Mouse (Mus musculus) left cerebral cortex, adult 18-20 months (tissue): ENCODE measurements around the gene Slc15a3. TPM values are rescaled to one million over a fixed set of nuclear protein-coding genes. Genes with fewer than 3 reads are reported as not detected.

ENCODE experiments used
- DNase-seq, 2 experiments: peaks; one replicate each; pipeline ENCODE4 v3.0.0; 2021 to 2022; ENCODE audit warnings: low spot score in 2 of 2, mixed read lengths in 1 of 2
- total RNA-seq, 2 experiments: library from RNA; stranded (reverse); gene quantifications; 2 replicates each; pipeline ENCODE4 v1.2.3; 2021

Gene Slc15a3
- total RNA-seq, 2 experiments from 2014 or later, result 1.2 to 1.4 TPM

DNA sequence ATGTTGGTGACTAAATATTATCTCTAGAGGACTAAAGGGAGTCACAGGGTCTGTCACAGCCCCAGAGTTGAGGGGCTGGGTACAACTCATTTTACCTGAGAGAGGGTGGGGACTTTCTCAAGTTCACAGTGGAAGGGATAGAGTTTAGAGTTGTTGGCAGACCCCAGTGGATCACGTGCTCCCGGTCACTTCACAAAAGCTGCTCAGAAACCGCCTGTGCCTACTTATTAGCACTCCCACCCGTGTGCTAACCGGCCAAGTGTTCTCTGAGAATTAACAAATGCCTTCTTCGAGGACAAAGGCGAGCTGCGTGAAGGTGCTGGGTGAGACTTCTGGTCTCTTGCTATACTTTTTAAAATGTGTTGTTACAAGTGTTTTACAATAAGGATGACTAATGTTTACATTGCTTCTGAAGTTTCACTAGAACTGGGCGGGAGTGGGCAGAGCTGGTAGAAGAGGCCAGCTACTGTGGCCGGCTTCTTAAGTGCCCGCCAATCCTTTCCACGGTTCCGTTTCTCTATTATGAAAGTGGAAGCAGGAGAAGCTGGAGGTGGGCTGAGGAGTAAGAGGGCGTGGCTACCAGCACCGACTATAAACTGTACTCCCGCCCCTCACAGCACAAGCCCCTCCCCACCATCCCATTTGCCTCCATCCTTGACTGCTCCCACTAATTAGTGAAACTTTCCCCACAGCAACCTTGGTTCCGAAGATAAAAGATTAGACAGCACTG is 21.1 kb upstream of the Slc15a3 start:
- DNase-seq, result no peak

DNA sequence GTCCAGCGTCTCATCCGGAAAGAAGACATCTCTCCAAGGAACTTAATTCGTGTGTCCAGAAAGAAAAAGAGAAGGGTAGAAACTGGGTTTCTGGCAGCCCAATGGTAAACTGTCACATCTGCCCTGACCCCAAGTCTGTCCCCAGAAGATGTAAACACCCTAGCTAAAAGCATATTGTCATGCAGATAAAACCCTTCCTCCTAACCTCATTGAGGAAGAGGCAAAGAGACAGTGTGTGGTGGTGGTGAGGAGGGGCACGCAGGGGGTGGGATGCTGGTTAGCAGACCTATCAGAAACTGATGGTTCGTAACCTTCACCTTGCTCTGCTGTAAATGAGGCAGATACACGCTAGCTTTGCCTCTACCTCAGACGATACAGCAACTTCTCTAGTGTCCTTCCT is 18.2 kb upstream of the Slc15a3 start:
- no peak for DNase-seq

DNA sequence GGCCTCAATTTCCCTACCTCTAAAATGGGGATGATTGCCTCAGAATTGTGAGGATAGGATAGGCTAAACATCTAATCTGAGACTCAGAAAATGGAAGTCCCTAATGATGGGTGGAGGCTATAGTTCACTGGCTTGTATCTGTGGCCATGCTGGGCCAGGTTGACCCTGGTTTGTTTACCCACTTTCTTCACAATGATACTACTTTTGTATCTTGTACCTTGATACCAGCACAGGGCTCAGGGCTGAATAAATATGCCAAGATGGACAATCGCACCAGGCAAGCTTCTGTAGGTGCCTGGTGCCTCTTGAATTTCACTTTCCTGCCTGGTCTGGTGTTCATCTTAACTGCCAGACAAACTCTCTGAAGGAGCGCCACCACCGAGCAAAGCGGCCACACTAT is 17.0 kb upstream of the Slc15a3 start:
- DNase-seq, result no peak

DNA sequence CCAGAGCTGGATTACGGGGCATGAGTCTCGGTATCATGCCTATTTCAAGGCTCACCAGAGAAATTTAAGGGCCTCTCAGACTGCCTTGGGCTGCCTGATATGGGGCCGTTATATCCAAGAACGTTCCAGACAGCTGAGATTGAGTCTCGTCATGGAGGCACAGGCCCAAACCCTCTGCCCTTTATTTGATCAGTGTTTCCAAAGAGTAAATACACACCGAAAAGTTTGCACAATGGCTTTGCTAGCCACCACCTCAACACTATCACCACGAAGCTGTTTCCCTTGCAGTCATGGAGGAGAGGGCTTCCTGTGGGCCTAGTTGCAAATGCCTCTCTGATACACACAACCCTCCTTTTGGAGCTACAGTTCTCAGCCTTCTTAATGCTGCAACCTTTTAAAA is 15.5 kb upstream of the Slc15a3 start:
- no peak for DNase-seq

DNA sequence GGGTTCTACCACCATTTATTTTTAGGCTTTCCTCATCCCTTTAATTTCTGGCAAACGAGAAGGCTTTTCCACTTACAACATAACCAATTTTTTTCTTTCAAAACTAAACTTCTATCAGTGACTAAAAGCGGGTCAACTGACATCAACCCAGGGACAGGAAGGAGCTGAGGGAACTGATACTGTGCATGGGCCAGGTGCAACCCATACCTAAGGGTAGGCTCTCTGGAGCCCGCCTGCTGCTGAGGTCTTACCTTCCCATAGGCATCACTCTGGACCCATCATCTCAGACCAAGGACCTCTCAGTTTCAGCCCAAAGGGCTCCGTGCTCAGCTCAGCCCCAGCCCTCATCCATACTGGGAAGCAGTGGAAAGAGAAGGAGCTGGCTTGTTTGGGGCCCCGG is 11.2 kb upstream of the Slc15a3 start:
- DNase-seq, result no peak

DNA sequence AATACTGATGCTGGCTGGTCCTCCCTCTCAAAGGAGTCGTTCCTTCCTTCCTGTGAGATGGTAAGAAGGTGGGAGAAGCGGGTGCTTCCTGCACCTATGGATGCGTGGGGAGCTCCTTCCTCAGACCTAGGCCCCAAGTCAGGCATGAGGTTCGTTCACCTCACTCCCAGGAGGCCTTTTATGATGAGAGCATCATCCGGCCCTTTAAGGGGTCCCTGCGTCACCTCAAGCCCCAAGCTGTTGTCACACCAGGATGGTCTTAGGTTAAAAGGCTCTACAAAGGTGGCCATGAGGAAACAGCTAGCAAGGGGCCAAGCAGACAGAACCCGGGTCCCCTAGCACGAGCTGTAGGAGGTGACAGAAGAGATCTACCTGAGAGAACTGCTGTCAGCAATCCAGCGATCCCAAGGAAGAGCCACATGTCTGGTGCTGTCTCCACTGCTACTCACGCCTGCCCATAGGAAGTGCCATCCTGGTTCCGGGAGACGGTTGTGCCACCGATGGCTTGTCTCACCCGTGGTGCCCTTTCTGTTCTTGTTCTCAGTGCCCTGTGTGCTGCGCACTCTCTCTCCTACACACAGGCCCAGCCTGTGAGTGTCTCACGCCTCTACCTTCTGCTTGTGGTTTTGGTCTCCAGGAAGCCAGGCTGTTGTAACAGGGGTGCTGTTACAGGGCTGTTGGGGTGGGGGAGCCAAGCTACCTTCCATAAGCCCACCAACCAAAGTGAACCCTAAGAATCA is 9.9 kb upstream of the Slc15a3 start, which contains the start of gene Cd6:
Gene Cd6 (minus strand): TSS at position 623 of the 740 bp plus-strand sequence.
- no peak for DNase-seq

DNA sequence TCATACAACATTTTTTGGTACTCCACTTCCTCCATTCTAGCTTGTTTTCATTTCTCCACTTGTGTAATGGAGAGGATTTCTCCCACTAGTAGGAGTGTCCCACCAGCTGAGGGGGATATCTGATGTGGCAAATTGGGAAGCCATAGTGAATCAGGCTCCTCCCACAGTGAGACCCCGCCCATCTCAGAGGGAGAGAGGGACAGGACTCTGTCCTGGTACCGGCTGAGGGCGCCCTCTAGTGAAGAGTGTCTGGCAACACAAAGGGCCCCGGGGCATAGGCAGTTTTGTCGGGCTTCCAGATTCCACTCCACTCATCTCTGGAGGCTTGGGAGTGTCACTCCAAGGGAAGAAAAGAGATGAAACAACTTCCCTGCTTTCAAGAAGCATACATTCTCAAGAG is 8.1 kb upstream of the Slc15a3 start:
- peak in 1 of 2 experiments; percentile 54 for DNase-seq

DNA sequence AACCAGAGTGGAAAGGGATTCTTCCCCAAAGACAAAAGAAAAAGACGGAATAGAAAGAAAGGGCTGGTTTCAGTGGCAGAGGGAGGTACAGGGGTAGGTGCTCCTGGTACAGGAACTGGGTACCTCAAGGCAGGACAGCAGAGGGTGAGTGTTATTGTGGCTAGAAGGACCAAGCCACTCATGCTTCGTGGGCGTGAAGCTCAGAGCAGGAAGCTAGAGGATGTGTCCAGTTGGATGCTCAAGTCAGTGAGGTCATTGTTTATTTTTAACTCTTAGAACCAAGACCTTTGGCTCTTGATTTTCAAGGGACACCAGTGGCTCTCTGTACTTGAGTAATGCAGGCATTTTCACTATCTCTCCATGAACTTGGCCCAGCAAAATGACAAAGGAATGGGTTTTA is 7.5 kb upstream of the Slc15a3 start:
- DNase-seq, result no peak

DNA sequence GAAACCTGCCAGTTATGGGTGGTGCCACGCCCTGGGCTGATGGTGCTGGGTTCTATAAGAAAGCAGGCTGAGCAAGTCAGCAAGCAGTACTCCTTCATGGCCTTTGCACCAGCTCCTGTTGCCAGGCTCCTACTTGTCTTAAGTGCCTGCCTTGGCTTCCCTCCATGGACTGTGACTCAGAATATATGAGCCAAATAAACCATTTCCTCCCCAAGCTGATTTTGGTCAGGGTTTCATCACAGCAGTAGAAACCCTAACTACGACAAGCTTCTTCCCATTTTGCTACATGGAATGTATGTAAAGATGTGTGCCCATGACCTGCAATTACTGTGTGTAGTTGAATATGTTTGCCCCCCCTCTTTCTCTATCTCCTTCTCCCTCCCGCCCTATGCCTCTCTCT is 5.9 kb upstream of the Slc15a3 start:
- DNase-seq, result no peak

DNA sequence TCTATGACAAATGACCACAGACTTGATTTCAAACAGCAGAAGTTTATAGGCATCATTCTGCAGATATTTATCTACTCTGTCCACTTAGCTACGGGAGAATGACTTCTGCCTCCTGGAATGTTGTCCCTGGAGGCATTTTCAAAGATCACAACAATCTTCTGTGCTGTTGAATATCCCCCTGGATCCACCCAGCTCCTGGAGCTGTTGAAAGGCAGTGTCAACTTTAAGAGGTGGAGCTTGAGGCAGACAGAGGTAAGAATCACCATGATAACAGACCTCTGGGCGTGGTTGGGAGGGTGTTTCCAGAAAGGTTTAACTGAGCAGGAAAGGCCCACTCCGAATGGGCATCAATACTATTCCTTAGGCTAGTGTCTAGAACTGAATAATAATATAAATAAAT is 3.9 kb upstream of the Slc15a3 start:
- DNase-seq, result no peak

DNA sequence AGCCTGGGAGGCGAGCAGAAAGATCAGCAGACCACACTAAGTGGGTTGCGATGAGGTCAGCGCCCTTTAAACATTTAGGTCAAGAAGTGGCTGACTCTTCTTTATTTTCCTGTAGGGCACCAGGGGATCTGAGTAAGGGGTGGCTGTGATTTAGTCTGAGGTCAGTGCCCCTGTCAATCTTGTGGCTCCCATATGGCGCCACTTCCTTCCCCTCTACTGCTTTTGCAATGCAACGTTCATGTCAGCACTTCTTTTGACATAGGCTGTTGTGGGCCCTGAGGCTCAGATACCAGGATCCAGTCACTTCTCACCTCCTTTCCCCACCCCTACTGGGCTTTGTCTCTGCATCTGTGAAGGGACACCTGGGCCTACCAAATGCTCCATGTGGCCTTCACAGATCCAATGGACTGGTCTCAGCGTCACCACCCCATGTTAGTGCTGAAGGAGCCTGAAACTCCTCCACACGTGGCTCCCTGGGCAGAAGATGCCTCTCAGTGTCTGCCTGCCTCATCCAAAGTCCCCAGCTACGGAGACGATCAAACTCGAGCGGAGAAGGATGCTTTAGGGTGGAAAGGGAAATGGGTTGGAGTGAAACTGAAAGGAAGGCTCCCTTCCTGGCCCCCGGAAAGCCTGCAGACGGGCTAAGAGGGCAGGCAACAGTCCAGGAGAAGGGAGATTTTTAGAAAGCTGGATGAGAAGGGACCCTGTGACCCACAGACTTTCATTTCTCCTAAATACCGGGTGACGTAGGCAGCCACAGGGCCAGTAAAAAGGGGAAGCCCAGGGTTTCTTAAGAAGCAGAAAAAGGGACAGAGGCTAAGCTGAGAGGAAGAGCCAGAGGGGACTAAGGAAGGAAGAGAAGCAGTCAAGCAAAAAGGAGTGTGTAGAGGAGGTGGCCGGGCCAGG is 2.4 kb downstream of the Slc15a3 start:
- DNase-seq, result no peak

DNA sequence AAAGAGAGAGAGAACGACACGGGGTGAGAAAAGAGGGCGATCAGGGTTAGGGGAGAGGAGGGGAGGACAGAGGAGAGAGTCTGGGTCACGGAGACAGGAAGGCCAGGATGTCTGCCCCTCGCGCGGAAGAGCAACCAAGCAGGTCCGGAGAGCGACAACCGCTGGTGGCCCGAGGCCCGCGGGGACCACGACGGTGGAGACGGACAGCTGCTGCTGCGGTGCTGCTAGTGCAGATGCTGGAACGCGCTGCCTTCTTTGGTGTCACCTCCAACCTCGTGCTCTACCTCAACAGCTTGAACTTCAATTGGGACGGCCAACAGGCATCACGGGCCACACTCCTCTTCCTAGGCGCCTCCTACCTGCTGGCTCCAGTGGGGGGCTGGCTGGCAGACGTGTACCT is 3.4 kb downstream of the Slc15a3 start:
- no peak for DNase-seq

DNA sequence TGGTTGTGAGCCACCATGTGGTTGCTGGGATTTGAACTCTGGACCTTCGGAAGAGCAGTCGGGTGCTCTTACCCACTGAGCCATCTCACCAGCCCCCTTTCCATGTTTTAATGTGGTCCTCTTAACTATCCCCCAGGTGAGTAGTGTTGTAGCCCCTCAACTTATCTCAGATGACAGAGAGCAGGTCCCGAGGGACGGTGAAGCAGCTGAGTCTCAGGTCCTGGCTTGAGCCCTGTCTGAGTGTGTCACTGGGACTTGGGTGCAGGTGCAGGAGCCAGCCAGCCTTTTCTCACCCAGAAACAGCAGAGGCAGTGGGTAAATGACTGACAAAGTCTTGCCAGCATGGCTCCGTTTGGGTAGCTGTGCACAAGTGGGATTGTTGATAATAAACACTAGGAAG is 4.7 kb downstream of the Slc15a3 start:
- no peak for DNase-seq

DNA sequence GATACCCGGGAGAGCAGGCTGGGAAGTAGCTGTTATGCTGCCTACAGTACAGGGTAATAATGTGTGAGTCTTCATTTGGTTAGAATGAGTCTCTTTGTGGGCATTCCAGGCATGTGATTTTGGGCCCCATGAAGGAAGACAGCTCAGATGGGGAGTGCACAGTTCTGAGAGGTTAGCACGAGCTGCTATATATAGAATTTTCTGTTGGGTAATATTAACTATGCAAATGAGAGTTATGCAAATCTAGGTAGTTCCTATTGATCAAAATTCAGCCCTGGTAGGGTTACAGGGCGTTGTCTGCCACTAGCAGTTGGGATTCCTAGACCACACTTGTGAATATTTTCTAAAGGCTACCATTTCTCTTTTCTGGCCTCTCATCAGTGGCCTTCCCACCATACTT is 5.9 kb downstream of the Slc15a3 start:
- no peak for DNase-seq

DNA sequence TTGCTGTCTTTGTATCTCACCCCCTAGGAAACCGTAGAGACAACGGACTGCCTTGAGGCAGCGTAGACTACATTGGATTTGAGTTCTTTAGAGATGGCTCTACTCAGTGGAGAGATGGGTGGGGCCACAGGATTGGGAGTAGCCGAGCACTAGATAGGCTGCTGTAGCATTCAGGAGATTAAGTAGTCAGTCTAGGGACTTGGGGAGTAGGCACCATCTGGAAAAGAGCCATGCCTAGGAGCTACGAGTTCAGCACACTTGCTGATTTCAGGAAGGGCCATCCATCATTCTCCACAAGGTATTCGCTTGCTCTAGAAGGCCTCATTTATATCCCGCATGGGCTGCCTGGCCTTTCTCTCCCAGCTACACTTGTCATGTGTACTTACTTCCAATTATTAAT is 6.6 kb downstream of the Slc15a3 start:
- no peak for DNase-seq

DNA sequence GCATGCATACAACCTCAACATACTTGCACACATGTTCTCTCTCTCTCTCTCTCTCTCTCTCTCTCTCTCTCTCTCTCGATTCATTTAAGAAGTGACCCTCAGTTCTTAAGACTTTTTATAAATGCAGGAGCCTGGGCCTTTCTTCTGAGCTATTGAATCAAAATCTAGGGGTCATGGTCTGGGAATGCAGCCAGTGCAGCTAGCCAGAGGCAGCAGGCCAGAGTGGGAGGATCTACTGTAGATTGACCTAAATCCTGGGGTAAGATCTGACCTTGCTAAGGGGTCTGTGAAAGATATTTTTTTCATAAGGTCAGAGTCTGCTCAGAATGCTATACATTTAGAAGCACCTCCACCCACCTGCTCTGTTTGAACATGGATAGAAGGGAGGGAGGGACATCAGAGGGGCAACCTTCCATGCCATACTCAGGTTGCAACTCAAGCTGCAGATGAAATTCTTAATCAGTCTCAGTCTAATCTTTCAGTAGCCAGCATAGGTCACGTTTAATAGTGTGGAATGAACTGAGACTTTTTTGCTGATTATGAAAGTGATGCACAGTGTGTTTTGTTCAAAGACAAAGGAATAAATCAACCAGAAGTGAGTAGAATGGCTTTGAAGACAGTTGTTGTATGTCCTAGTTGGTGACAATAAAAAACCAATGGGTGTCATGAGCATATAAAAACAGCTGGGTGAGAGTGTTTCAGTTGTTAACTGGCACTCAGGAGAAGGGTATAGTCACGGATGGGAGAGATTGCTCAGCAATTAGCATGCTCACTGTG is 8.0 kb downstream of the Slc15a3 start:
- no peak for DNase-seq

DNA sequence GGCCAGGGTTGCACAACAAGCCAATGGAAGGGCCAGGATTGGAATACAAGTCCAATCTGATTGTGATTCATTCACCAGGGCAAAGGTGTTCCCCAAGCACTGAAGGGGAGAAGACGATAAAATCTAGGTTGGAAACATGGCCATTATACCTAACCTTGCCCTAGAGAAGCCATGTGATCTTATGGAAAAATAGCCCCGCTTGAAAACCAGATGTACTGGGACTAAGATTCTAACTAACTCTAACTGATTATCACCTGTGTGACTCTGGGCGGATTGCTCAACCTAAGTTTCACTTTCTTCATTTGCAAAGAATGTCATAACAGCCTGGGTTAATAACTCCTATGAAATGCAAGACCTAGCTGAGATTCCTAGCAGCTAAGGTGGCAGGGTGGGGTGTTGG is 15.9 kb downstream of the Slc15a3 start:
- no peak for DNase-seq

DNA sequence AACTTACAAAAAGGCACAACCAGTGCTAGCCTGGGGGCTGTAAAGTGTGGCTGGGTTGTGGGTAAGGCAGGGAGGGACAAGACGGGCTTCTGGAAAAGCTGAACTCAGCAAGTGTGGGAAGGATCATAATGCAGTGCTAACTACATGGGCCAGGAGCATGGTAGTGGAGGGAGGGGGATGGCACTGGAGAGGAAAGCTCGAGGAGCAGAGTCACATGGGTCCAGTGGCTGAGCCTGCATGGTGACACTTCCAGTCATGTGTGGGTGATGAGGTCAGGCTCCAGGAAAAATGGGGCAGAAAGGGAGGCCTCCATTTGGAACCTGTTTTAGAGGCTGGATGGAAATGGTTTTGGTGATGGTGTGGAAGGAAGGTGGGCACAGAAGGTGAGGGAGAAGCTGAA is 17.0 kb downstream of the Slc15a3 start:
- DNase-seq, result no peak

DNA sequence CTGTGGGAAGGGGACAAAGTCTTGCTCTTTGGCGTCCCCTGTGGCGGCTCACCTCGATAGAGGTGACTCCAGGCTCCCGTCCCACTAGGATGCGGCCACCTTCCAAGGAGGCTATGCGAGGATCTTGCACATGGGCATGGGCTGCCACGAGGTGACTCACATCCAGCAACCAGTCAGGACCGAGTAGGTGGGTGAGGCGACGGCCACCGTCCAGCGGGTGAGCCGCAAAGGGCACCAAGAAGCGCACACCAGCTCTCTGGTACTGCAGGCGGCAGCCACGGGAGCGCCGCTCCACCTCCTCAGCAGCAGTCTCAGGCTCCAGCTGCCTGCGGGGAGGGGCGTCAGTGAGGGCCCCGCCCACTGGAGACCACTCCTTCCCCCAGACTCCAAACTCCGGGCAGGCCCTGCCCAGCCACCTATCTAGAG is 20.6 kb downstream of the Slc15a3 start:
- DNase-seq, result no peak

DNA sequence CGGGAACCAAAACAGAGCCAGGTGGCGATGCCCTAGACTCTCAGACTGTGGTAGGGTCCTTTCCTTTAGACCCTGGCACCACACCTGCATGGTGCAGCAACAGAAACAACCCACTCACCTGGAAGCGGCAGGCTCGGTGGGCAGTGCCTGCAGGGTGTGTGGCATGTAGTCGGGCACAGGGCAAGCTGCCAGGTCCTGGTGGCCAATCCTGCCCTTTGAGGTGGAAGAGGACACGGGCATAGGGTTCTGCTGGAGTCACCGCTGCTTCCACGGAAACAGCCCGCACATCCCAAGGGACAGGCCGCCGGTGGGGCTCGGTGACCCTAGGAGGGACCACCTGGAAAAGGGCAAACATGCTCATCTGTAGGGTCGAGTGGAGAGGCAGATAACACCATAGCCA is 26.8 kb downstream of the Slc15a3 start:
- no peak for DNase-seq
